Mouse (Mus musculus) CH12.LX (cell line): Measurements from ENCODE around the gene Sipa1l3. TPM values are rescaled to one million over a fixed set of nuclear protein-coding genes. Genes with fewer than 3 reads are reported as not detected.

Source experiments
- DNase-seq: peaks from one replicate; pipeline ENCODE4 v3.0.0-alpha.2; 2013; ENCODE audit errors: extremely low read depth
- H3K27ac ChIP-seq: 2 replicates; pipeline ENCODE4 v1.5.1; 2012; ENCODE audit warnings: low read depth, mild to moderate bottlenecking, control low read depth, moderate library complexity; ENCODE audit not compliant: insufficient read depth
- H3K27me3 ChIP-seq: replicated peaks from 2 replicates; pipeline ENCODE3; 2012; ENCODE audit warnings: inconsistent platforms
- H3K36me3 ChIP-seq, 2 experiments: replicated peaks in 1 of 2; 2 replicates each; pipeline versions ENCODE3 to v1.6.1; 2012; ENCODE audit warnings: inconsistent platforms in 1 of 2, low read length in 1 of 2, mild to moderate bottlenecking in 1 of 2, mixed read lengths in 1 of 2, moderate library complexity in 1 of 2; ENCODE audit not compliant: control insufficient read depth in 1 of 2, insufficient read depth in 1 of 2
- H3K4me1 ChIP-seq, 2 experiments: 2 replicates each; pipeline ENCODE4 v1.6.1; 2012; ENCODE audit warnings: inconsistent platforms in 1 of 2, moderate library complexity in 1 of 2; ENCODE audit not compliant: insufficient read depth in 2 of 2, control insufficient read depth in 1 of 2
- H3K4me2 ChIP-seq: 2 replicates; pipeline ENCODE4 v1.6.1; 2012; ENCODE audit warnings: low read depth, mild to moderate bottlenecking, control low read depth; ENCODE audit not compliant: poor library complexity, insufficient read depth, severe bottlenecking
- H3K4me3 ChIP-seq, 3 experiments: fragments of 150-350 bp in 1 of 3; sonication (generic) in 1 of 3; replicated peaks in 1 of 3; 2 replicates each; pipeline versions ENCODE3 to v1.5.1; 2011 to 2012; ENCODE audit warnings: low read depth in 2 of 3, low read length in 2 of 3, mild to moderate bottlenecking in 2 of 3, moderate library complexity in 2 of 3, control low read depth in 1 of 3, improper control_type of control experiment in 1 of 3, inconsistent platforms in 1 of 3, mixed read lengths in 1 of 3; ENCODE audit not compliant: poor library complexity in 1 of 3
- H3K79me2 ChIP-seq: replicated peaks from 2 replicates; pipeline ENCODE4 v1.6.1; 2012; ENCODE audit warnings: mild to moderate bottlenecking, moderate library complexity; ENCODE audit not compliant: control insufficient read depth, poor library complexity, insufficient read depth, severe bottlenecking; ENCODE audit errors: extremely low read depth
- H3K9ac ChIP-seq: 2 replicates; pipeline ENCODE4 v1.6.1; 2012; ENCODE audit warnings: low read depth, mild to moderate bottlenecking, control low read depth, moderate library complexity; ENCODE audit not compliant: insufficient read depth
- H3K9me3 ChIP-seq: replicated peaks from 2 replicates; pipeline ENCODE3; 2012; ENCODE audit warnings: low read length, inconsistent platforms, mixed read lengths
- HCFC1 ChIP-seq: IDR thresholded peaks from 2 replicates; pipeline ENCODE4 v1.6.1; 2012; ENCODE audit warnings: low read depth, mild to moderate bottlenecking, inconsistent platforms, low read length, improper control_type of control experiment
- JUN ChIP-seq: IDR thresholded peaks from 2 replicates; pipeline ENCODE4 v1.6.1; 2011; ENCODE audit warnings: low read depth, mild to moderate bottlenecking, low read length, improper control_type of control experiment, moderate library complexity; ENCODE audit not compliant: insufficient read depth
- JUND ChIP-seq: conservative IDR thresholded peaks from 2 replicates; pipeline ENCODE4 v1.6.1; 2011; ENCODE audit warnings: low read depth, low read length, improper control_type of control experiment
- MAZ ChIP-seq: IDR thresholded peaks from 2 replicates; pipeline ENCODE4 v1.6.1; 2012; ENCODE audit warnings: low read depth, mild to moderate bottlenecking, inconsistent platforms, low read length, improper control_type of control experiment, moderate library complexity
- NRF1 ChIP-seq: IDR thresholded peaks from 2 replicates; pipeline ENCODE4 v1.6.1; 2014; ENCODE audit warnings: low read depth, mild to moderate bottlenecking, inconsistent platforms, low read length, improper control_type of control experiment, moderate library complexity
- PAX5 ChIP-seq: IDR thresholded peaks from 2 replicates; pipeline ENCODE4 v1.6.1; 2012; ENCODE audit warnings: low read length, inconsistent platforms, mixed read lengths
- RAD21 ChIP-seq: IDR thresholded peaks from 2 replicates; pipeline ENCODE4 v1.6.1; 2011; ENCODE audit warnings: low read depth, mild to moderate bottlenecking, low read length, improper control_type of control experiment, moderate library complexity
- SIN3A ChIP-seq: IDR thresholded peaks from 2 replicates; pipeline ENCODE4 v1.6.1; 2012; ENCODE audit warnings: low read length, improper control_type of control experiment, inconsistent platforms
- UBTF ChIP-seq: IDR thresholded peaks from 2 replicates; pipeline ENCODE4 v1.6.1; 2012; ENCODE audit warnings: low read depth, mild to moderate bottlenecking, inconsistent platforms, low read length, improper control_type of control experiment, moderate library complexity
- dilution Hi-C: fragments of 300-500 bp; cut with MboI; formaldehyde crosslinking; loops from 2 replicates; pipeline ENCODE4 v1.14.3; 2020; ENCODE audit warnings: low sequenced_read_pairs; ENCODE audit not compliant: extremely low pct_unique_long_range_greater_than_20kb, extremely low pct_ligation_motif_present
- in situ Hi-C: fragments of 300-500 bp; cut with MboI; formaldehyde crosslinking; loops from 3 replicates; pipeline ENCODE4 v1.14.3; 2019; ENCODE audit warnings: low sequenced_read_pairs, low pct_ligation_motif_present, low pct_unique_long_range_greater_than_20kb, mixed read lengths
- polyA plus RNA-seq: library from polyadenylated mRNA; unstranded; fragments of >175 nt; gene quantifications from 2 replicates; pipeline ENCODE4 v1.2.1, GENCODE M21; 2012; ENCODE audit warnings: low read depth; ENCODE audit not compliant: insufficient read length
- total RNA-seq, 2 experiments: library from RNA; depleted of rRNA; stranded (reverse); fragments of 300-350 nt in 1 of 2; fragments of >200 nt in 1 of 2; gene quantifications; 2 replicates each; pipeline ENCODE4 v1.2.3; 2012 to 2014

Sipa1l3 gene
- total and polyA plus RNA-seq, 3 experiments, result 1.6 to 8.8 (median 5.9) TPM

GRCm38 (mm10) chr7:29305263-29305988, 213.0 kb downstream of the Sipa1l3 start:
- in situ Hi-C loops (no loop called here), dilution Hi-C loops (no loop called here)
- H3K27ac ChIP-seq, result no peak overlapping the region
- no peaks in the 10 kb centered on the region for H3K36me3 ChIP-seq
- H3K9me3 ChIP-seq, result peaks cover 6% of the 10 kb centered on the region
- peaks cover 0 to 30% of the 10 kb centered on the region in 2 experiments; a peak in 3 of 4 replicates for H3K4me1 ChIP-seq
- H3K4me2 ChIP-seq, result peak overlapping the region; percentile 11; the same call in 1 of the 2 replicates
- H3K27me3 ChIP-seq, result peaks cover 80% of the 10 kb centered on the region
- DNase-seq, result no peak
- no peaks in the 10 kb centered on the region for H3K79me2 ChIP-seq
- TF ChIP-seq RAD21 (no peak), MAZ (no peak)
- H3K9ac ChIP-seq, result no peak overlapping the region
- H3K4me3 ChIP-seq, result no peak overlapping the region

GRCm38 (mm10) chr7:29304463-29305262, 213.8 kb downstream of the Sipa1l3 start:
- no peaks in the 10 kb centered on the region for H3K36me3 ChIP-seq
- dilution Hi-C loops (no loop called here), in situ Hi-C loops (no loop called here)
- peak overlapping the region; percentile 11; the same call in 1 of the 2 replicates for H3K4me2 ChIP-seq
- no peak overlapping the region for H3K4me3 ChIP-seq
- peaks cover 0 to 30% of the 10 kb centered on the region in 2 experiments; a peak in 2 of 4 replicates for H3K4me1 ChIP-seq
- peaks cover 78% of the 10 kb centered on the region for H3K27me3 ChIP-seq
- no peak overlapping the region for H3K27ac ChIP-seq
- TF ChIP-seq NRF1 (no peak), UBTF (no peak), MAZ (no peak), PAX5 (no peak), JUND (no peak), HCFC1 (no peak), JUN (no peak), SIN3A (no peak)
- H3K9me3 ChIP-seq, result peaks cover 6% of the 10 kb centered on the region
- H3K79me2 ChIP-seq, result no peaks in the 10 kb centered on the region
- no peak overlapping the region for H3K9ac ChIP-seq
- no peak for DNase-seq
